Mouse (Mus musculus): ENCODE results near the gene Olfr1461. TPM values are rescaled to one million over a fixed set of nuclear protein-coding genes. Genes with fewer than 3 reads are reported as not detected.

Gene Olfr1461
- not detected in 2 replicates for polyA plus RNA-seq (2014; fragmentation: Nextera tagmentation; extraction: Ambion mirVana)

- H3K9me3 ChIP-seq (ENCODE audit: low read depth, low read length) = no peaks in the 10 kb centered on the region
- DNase-seq (no peak), ATAC-seq (ENCODE audit: insufficient read depth) (no peak)
- no peak within 1 kb of the TSS for H3K27ac ChIP-seq (ENCODE audit: low read depth)
- no peak within 1 kb of the TSS for H3K4me2 ChIP-seq
- H3K4me1 ChIP-seq (ENCODE audit: insufficient read depth) = no peaks in the 10 kb centered on the region
- H3K4me3 ChIP-seq (ENCODE audit: low read depth, low read length) = no peak within 1 kb of the TSS
- no peaks in the 10 kb centered on the region for H3K36me3 ChIP-seq (ENCODE audit: insufficient read depth)
- WGBS = 36% methylated on average over 1 of the region's 1 CpGs
- TF ChIP-seq CTCF (IDR thresholded peaks at IDR 0.05; ENCODE audit: low read depth) = no peak
- no peak within 1 kb of the TSS for H3K9ac ChIP-seq
- no peaks in the 10 kb centered on the region for H3K27me3 ChIP-seq (ENCODE audit: insufficient read depth, low read length)
Measured at GRCm38 (mm10) chr19:13162700-13163099, at the start of gene Olfr1461. Gene Olfr1461 (plus strand): TSS chr19:13163000.

DNA sequence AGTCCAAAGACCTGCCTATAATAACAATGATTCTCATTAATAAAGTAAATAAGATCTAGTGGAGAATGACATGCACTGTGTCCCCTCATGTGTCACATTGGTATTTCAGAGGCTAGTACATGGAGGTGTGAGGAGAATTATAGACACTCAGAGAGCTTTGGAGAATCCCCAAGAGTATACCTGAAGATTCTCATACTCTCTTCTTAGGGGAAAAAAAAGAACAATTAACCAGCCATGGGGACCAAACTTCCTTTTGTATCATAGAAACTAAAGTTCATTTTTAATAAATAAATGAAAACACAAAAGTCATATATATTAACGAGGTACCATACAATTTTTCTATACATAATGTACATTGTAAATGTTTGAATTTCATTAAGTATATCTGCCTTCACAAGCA, 13.4 kb upstream of the Olfr1461 start, which contains the start of gene Olfr1459:
Gene Olfr1459, minus strand, starts transcription at position 101 of the 400 bp plus-strand sequence.
- H3K4me1 ChIP-seq (ENCODE audit: insufficient read depth) = no peaks in the 10 kb centered on the region
- H3K36me3 ChIP-seq (ENCODE audit: insufficient read depth) = no peaks in the 10 kb centered on the region
- no peak within 1 kb of the TSS for H3K9ac ChIP-seq
- 60% methylated on average over 1 of the region's 1 CpGs for WGBS
- no peaks in the 10 kb centered on the region for H3K27me3 ChIP-seq (ENCODE audit: insufficient read depth, low read length)
- no peak within 1 kb of the TSS for H3K4me2 ChIP-seq
- ATAC-seq (ENCODE audit: insufficient read depth) (no peak), DNase-seq (no peak)
- TF ChIP-seq CTCF (IDR thresholded peaks at IDR 0.05; ENCODE audit: low read depth) = no peak
- H3K4me3 ChIP-seq (ENCODE audit: low read depth, low read length) = no peak within 1 kb of the TSS
- no peak within 1 kb of the TSS for H3K27ac ChIP-seq (ENCODE audit: low read depth)
- no peaks in the 10 kb centered on the region for H3K9me3 ChIP-seq (ENCODE audit: low read depth, low read length)

DNA sequence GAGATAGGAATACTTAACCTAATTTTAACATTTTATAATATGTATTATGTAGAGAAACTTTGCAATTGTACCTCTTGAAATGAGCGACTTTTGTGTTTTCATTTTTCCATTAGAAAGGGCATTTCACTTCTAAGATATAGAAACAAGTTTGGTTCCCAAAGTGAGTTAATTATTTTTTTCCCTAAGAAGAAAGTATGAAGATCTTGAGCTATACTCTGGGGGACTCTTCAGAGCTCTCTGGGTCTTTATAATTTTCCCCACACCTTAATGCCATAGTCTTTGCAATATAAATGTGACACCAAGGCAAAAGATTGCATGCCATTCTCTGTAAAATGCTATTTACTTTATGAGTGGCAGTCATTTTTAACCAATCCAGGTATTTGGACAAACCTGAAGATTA, 22.6 kb downstream of the Olfr1461 start, which contains the start of gene Olfr1462:
Gene Olfr1462, plus strand, starts transcription at position 301 of the 400 bp plus-strand sequence.
- no peak within 1 kb of the TSS for H3K4me2 ChIP-seq
- no peak within 1 kb of the TSS for H3K4me3 ChIP-seq (ENCODE audit: low read depth, low read length)
- no peak for TF ChIP-seq CTCF (IDR thresholded peaks at IDR 0.05; ENCODE audit: low read depth)
- H3K9me3 ChIP-seq (ENCODE audit: low read depth, low read length) = no peaks in the 10 kb centered on the region; the same call in 1 of the 2 replicates
- no peak for ATAC-seq (ENCODE audit: insufficient read depth)
- H3K4me1 ChIP-seq (ENCODE audit: insufficient read depth) = no peaks in the 10 kb centered on the region
- no peak within 1 kb of the TSS for H3K27ac ChIP-seq (ENCODE audit: low read depth)
- WGBS = 82% methylated on average over 1 of the region's 1 CpGs
- no peak within 1 kb of the TSS for H3K9ac ChIP-seq
- H3K36me3 ChIP-seq (ENCODE audit: insufficient read depth) = no peaks in the 10 kb centered on the region
- H3K27me3 ChIP-seq (ENCODE audit: insufficient read depth, low read length) = no peaks in the 10 kb centered on the region
- no peak for DNase-seq

Other genes with a start within 250 kb of the Olfr1461 start
- gene Olfr1448, start 238.6 kb upstream of the Olfr1461 start, polyA plus RNA-seq (2014; fragmentation: Nextera tagmentation; extraction: Ambion mirVana) = not detected in 2 replicates
- gene Olfr1449, start 232.2 kb upstream of the Olfr1461 start, polyA plus RNA-seq (2014; fragmentation: Nextera tagmentation; extraction: Ambion mirVana) = not detected in 2 replicates
- not detected in 2 replicates for gene Olfr1450, start 212.7 kb upstream of the Olfr1461 start, polyA plus RNA-seq (2014; fragmentation: Nextera tagmentation; extraction: Ambion mirVana)
- gene Olfr1451, start 168.0 kb upstream of the Olfr1461 start, polyA plus RNA-seq (2014; fragmentation: Nextera tagmentation; extraction: Ambion mirVana) = not detected in 2 replicates
- gene Olfr1453, start 134.7 kb upstream of the Olfr1461 start, polyA plus RNA-seq (2014; fragmentation: Nextera tagmentation; extraction: Ambion mirVana) = not detected in 2 replicates
- gene Olfr1454, start 102.4 kb upstream of the Olfr1461 start, polyA plus RNA-seq (2014; fragmentation: Nextera tagmentation; extraction: Ambion mirVana) = not detected in 2 replicates
- gene Olfr1457, start 65.1 kb upstream of the Olfr1461 start, polyA plus RNA-seq (2014; fragmentation: Nextera tagmentation; extraction: Ambion mirVana) = not detected in 2 replicates
- gene Olfr1458, start 56.2 kb upstream of the Olfr1461 start, polyA plus RNA-seq (2014; fragmentation: Nextera tagmentation; extraction: Ambion mirVana) = not detected in 2 replicates
- gene Olfr1459, start 13.5 kb upstream of the Olfr1461 start, polyA plus RNA-seq (2014; fragmentation: Nextera tagmentation; extraction: Ambion mirVana) = not detected in 2 replicates
- gene Olfr1462, start 22.7 kb downstream of the Olfr1461 start, polyA plus RNA-seq (2014; fragmentation: Nextera tagmentation; extraction: Ambion mirVana) = not detected in 2 replicates
- gene Olfr1463, start 68.3 kb downstream of the Olfr1461 start, polyA plus RNA-seq (2014; fragmentation: Nextera tagmentation; extraction: Ambion mirVana) = not detected in 2 replicates
- gene Olfr1465, start 152.5 kb downstream of the Olfr1461 start, polyA plus RNA-seq (2014; fragmentation: Nextera tagmentation; extraction: Ambion mirVana) = not detected in 2 replicates
- not detected in 2 replicates for gene Olfr1466, start 175.9 kb downstream of the Olfr1461 start, polyA plus RNA-seq (2014; fragmentation: Nextera tagmentation; extraction: Ambion mirVana)
- gene Olfr1467, start 199.2 kb downstream of the Olfr1461 start, polyA plus RNA-seq (2014; fragmentation: Nextera tagmentation; extraction: Ambion mirVana) = not detected in 2 replicates
- not detected in 2 replicates for gene Olfr1469, start 244.8 kb downstream of the Olfr1461 start, polyA plus RNA-seq (2014; fragmentation: Nextera tagmentation; extraction: Ambion mirVana)

Measured in lung, embryonic 14.5 days (tissue).